Mouse (Mus musculus) heart, embryonic 15.5 days (tissue): ENCODE data around the gene Rrn3. TPM values are rescaled to one million over a fixed set of nuclear protein-coding genes. Genes with fewer than 3 reads are reported as not detected.
"Not testable (repeated sequence)": the region's sequence is repeated elsewhere in the genome, so short reads cannot be mapped to it uniquely, and the experiment has no call there.

Experiments used
- ATAC-seq: fragments of 200-750 bp; cut with Nextera tagmentation; replicated peaks from 2 replicates; pipeline ENCODE4 v1.8.0; 2017; ENCODE audit warnings: low read depth, moderate TSS enrichment; ENCODE audit not compliant: insufficient number of reproducible peaks, insufficient read depth, low FRiP score
- H3K27ac ChIP-seq: fragments of 300-500 bp; sonication (generic); 2 replicates; pipeline ENCODE4 v1.5.1; 2015; ENCODE audit warnings: mild to moderate bottlenecking, inconsistent platforms
- H3K27me3 ChIP-seq: fragments of 300-500 bp; sonication (generic); 2 replicates; pipeline ENCODE4 v1.6.1; 2015; ENCODE audit warnings: inconsistent platforms
- H3K36me3 ChIP-seq: fragments of 300-500 bp; sonication (generic); 2 replicates; pipeline ENCODE4 v1.6.1; 2015; ENCODE audit warnings: mild to moderate bottlenecking, inconsistent platforms
- H3K4me1 ChIP-seq: fragments of 300-500 bp; sonication (generic); replicated peaks from 2 replicates; pipeline ENCODE4 v1.6.1; 2015; ENCODE audit warnings: inconsistent platforms
- H3K4me2 ChIP-seq: fragments of 300-500 bp; sonication (generic); 2 replicates; pipeline ENCODE4 v1.6.1; 2015; ENCODE audit warnings: inconsistent platforms, mild to moderate bottlenecking, moderate library complexity
- H3K4me3 ChIP-seq: fragments of 300-500 bp; sonication (generic); 2 replicates; pipeline ENCODE4 v1.5.1; 2015; ENCODE audit warnings: mild to moderate bottlenecking, inconsistent platforms
- H3K9ac ChIP-seq: fragments of 300-500 bp; sonication (generic); 2 replicates; pipeline ENCODE4 v1.6.1; 2015; ENCODE audit warnings: mild to moderate bottlenecking, inconsistent platforms
- H3K9me3 ChIP-seq: fragments of 300-500 bp; sonication (generic); replicated peaks from 2 replicates; pipeline ENCODE4 v1.6.1; 2016; ENCODE audit warnings: inconsistent platforms
- WGBS: fragments of 180-500 bp; shearing (Covaris S2); methylation state at CpG from one replicate; pipeline ENCODE4 v1.1.7; 2015; ENCODE audit warnings: mixed read lengths; 5-methylcytosine and 5-hydroxymethylcytosine counted together
- polyA plus RNA-seq: library from polyadenylated mRNA; unstranded; fragments of >200 nt; fragmentation: Nextera tagmentation; extraction: Ambion mirVana; gene quantifications from 2 replicates; pipeline ENCODE4 v1.2.1, GENCODE M21; 2015

The Rrn3 gene
- polyA plus RNA-seq, 1 experiment from 2014 or later, result 47.0 TPM

DNA sequence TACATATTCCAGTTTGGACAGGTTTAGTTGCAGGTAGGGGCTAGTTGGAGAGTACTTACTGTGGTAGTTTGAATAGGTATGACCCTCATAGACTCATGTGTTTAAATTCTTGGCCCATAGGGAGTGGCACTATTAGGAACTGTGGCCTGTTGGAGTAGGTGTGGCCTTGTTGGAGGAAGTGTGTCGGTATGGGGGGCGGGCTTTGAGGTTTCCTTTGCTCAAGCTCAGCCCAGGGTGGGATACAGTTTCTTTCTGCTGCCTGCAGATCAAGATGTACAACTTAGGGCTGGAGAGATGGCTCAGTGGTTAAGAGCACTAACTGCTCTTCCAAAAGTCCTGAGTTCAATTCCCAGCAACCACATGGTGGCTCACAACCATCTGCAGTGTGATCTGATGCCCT lies 12.9 kb downstream of the Rrn3 start:
- WGBS, result 84% methylated on average over 2 of the region's 2 CpGs
- not testable (repeated sequence) for H3K4me2 ChIP-seq, H3K9me3 ChIP-seq, H3K4me3 ChIP-seq, H3K4me1 ChIP-seq, ATAC-seq, H3K27ac ChIP-seq, H3K9ac ChIP-seq, H3K27me3 ChIP-seq
- H3K36me3 ChIP-seq, result peaks cover 86% of the 10 kb centered on the region

DNA sequence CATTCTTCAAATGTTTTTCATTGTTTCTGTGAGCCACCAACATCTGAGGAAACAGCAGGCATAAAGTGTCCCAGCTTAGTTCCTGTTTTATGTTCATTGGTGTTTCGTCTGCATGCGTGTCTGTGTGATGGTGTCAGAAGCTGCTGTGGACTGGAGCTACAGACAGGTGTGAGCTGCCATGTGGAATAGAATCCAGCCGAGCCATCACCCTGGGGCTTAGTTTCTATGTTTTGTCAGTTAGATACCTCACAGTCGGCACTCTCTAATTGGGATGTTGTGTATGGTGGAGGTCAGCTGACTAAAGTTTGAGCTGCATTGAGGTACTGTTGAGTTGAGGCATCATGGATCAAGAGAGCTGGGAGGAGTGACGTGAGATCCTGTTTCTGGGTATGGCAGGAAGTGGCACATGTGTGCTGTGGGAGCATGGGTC lies 16.3 kb downstream of the Rrn3 start:
- Histone ChIP-seq H3K9ac (no peak overlapping the region), H3K4me3 (no peak overlapping the region), H3K27me3 (no peaks in the 10 kb centered on the region), H3K4me2 (no peak overlapping the region), H3K27ac (no peak overlapping the region), H3K4me1 (no peaks in the 10 kb centered on the region), H3K9me3 (no peaks in the 10 kb centered on the region), H3K36me3 (peaks cover 87% of the 10 kb centered on the region)
- no peak for ATAC-seq
- WGBS, result 90% methylated on average over 5 of the region's 5 CpGs

DNA sequence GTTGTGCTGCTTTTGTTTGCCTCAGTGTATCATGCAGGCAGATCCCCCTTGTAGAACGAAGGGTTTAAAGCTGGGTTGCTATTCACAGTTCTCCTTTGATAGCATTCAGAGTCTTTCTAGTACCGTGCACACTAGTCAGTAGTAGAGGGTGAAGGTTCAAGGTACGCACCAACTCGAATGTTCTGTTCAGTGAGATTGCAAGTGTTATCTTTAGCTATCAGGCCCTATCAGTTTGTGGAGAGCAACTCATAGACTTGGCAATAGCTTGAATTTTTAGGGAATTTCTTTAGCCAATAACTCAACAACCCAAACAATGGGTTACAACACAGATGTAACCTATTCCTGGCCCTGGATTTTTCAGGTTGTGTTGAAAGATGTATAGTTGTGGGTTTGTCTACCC lies 20.7 kb downstream of the Rrn3 start:
- ATAC-seq, result no peak
- H3K9ac ChIP-seq, result no peak overlapping the region
- H3K4me2 ChIP-seq, result no peak overlapping the region
- H3K9me3 ChIP-seq, result no peaks in the 10 kb centered on the region
- H3K36me3 ChIP-seq, result peaks cover 80% of the 10 kb centered on the region
- H3K4me3 ChIP-seq, result no peak overlapping the region
- no peaks in the 10 kb centered on the region for H3K27me3 ChIP-seq
- H3K4me1 ChIP-seq, result no peaks in the 10 kb centered on the region
- WGBS, result 90% methylated on average over 4 of the region's 4 CpGs
- H3K27ac ChIP-seq, result no peak overlapping the region

DNA sequence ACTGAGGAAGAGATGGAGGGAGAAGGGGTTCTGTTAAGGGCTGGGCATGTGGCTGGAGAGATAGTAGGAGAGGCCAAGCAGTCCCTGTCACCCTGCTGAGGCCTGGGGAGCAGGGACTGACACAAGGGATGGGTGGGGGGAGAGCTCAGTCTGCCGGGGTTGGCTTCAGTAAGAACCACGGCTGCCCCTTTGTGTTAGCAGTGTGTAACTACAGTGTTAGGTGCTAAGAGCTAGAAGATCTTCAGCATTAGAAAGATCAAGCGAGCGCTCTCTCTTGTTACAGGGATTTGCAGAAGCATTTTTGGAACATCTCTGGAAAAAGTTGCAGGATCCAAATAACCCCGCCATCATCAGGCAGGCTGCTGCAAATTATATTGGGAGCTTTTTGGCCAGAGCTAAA lies 24.2 kb downstream of the Rrn3 start:
- Histone ChIP-seq H3K9ac (no peak overlapping the region), H3K36me3 (peaks cover 81% of the 10 kb centered on the region)

GRCm38 (mm10) chr16:13807616-13808015 lies 27.1 kb downstream of the Rrn3 start:
- no peaks in the 10 kb centered on the region for H3K4me1 ChIP-seq
- no peak overlapping the region for H3K4me3 ChIP-seq
- no peak overlapping the region for H3K9ac ChIP-seq
- ATAC-seq, result no peak
- H3K36me3 ChIP-seq, result peaks cover 86% of the 10 kb centered on the region
- WGBS, result 98% methylated on average over 4 of the region's 4 CpGs
- H3K27me3 ChIP-seq, result no peaks in the 10 kb centered on the region
- no peak overlapping the region for H3K27ac ChIP-seq
- no peak overlapping the region for H3K4me2 ChIP-seq
- H3K9me3 ChIP-seq, result no peaks in the 10 kb centered on the region

More for the DNA sequence above, 24.2 kb downstream of the Rrn3 start:
- no peak for ATAC-seq
- 81% methylated on average over 5 of the region's 5 CpGs for WGBS
- Histone ChIP-seq H3K4me2 (no peak overlapping the region), H3K27ac (no peak overlapping the region), H3K4me3 (no peak overlapping the region), H3K4me1 (no peaks in the 10 kb centered on the region), H3K27me3 (no peaks in the 10 kb centered on the region), H3K9me3 (no peaks in the 10 kb centered on the region)

GRCm38 (mm10) chr16:13808410-13808809 lies 27.9 kb downstream of the Rrn3 start:
- WGBS, result 92% methylated on average over 7 of the region's 7 CpGs
- ATAC-seq, result no peak
- H3K4me1 ChIP-seq, result no peaks in the 10 kb centered on the region

GRCm38 (mm10) chr16:13812152-13812551 lies 31.6 kb downstream of the Rrn3 start:
- WGBS, result 89% methylated on average over 6 of the region's 6 CpGs
- no peak overlapping the region for H3K4me3 ChIP-seq
- ATAC-seq, result no peak

More at GRCm38 (mm10) chr16:13808410-13808809, 27.9 kb downstream of the Rrn3 start:
- Histone ChIP-seq H3K4me3 (no peak overlapping the region), H3K27ac (no peak overlapping the region), H3K27me3 (no peaks in the 10 kb centered on the region), H3K4me2 (no peak overlapping the region), H3K36me3 (peaks cover 88% of the 10 kb centered on the region), H3K9me3 (no peaks in the 10 kb centered on the region), H3K9ac (no peak overlapping the region)

DNA sequence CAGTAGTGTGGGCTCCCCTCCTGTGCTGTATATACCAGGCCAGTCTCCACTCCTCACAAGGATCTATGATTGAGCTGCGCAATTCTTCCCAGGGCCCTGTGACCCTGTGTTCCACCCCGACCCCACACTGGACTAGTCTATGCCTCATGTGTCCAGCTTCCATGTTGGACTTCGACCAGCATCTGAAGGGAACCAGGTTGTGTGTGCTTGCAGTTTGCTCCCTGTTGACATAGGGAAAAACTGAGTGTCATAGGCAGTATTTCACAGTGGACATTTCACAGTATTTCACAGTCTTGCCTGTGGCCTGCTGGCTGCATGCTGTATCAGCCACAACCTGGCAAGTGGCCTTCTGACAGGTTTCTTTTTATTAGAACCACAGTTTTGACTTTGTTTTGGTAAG lies 32.7 kb downstream of the Rrn3 start:
- Histone ChIP-seq H3K4me3 (no peak overlapping the region), H3K36me3 (peaks cover 67% of the 10 kb centered on the region), H3K9me3 (no peaks in the 10 kb centered on the region), H3K9ac (no peak overlapping the region), H3K27ac (no peak overlapping the region), H3K27me3 (no peaks in the 10 kb centered on the region), H3K4me1 (peaks cover 3% of the 10 kb centered on the region), H3K4me2 (no peak overlapping the region)
- ATAC-seq, result no peak
- WGBS, result 92% methylated on average over 3 of the region's 3 CpGs

More at GRCm38 (mm10) chr16:13812152-13812551, 31.6 kb downstream of the Rrn3 start:
- Histone ChIP-seq H3K9me3 (no peaks in the 10 kb centered on the region), H3K4me2 (no peak overlapping the region), H3K36me3 (peaks cover 73% of the 10 kb centered on the region), H3K27ac (no peak overlapping the region), H3K27me3 (no peaks in the 10 kb centered on the region), H3K4me1 (no peaks in the 10 kb centered on the region), H3K9ac (no peak overlapping the region)

DNA sequence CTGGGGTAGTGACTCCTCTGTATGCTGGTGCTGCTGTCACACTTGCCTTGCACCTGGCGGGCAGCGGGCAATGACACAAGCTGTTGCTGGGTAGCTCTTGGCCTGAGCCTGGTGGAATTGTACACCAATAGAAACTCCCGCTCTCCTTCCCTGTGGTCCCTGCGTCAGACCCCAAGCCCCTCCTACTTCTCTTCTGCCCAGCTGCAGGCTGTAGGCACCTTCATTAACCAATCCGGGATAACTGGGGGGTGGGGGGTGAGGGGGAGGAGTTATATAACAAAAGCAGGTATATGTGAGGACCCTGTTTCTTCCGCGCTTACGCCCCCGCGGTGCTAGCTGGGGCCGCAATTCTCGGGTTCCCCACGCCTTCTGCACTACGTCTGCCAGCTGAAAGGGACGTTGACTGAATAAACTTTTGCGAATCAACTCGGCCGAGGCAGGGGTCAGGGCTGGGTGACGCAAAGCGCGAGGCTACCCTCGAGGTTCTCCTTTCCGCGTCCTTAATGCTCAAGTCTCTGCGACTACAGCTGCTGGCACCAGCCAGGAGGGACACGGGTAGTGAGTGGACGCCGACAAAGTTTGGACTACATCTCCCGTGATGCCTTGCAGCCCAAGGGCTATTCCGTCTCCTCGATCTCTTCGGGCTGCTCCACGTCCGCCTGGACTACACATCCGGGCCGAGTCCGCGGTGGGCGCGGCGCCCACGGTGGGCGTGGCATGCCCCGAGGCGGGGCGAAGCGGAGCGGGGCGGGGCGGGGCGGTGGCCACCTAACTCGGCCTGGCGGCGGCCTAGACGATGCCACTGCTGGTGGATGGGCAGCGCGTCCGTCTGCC lies 38.3 kb downstream of the Rrn3 start, which contains the start of gene Ntan1:
Gene Ntan1, plus strand, starts transcription at position 286 of the 834 bp plus-strand sequence.
- Histone ChIP-seq H3K27me3 (no peaks in the 10 kb centered on the region), H3K36me3 (peaks cover 16% of the 10 kb centered on the region; the same call in 1 of the 2 replicates), H3K4me2 (peak within 1 kb of the TSS; percentile 75), H3K9me3 (no peaks in the 10 kb centered on the region), H3K9ac (peak within 1 kb of the TSS; percentile 82), H3K4me3 (peak within 1 kb of the TSS; percentile 77), H3K27ac (peak within 1 kb of the TSS; percentile 96), H3K4me1 (peaks cover 26% of the 10 kb centered on the region)
- under 1% methylated on average over 58 of the region's 58 CpGs for WGBS
- ATAC-seq, result peak; percentile 96

DNA sequence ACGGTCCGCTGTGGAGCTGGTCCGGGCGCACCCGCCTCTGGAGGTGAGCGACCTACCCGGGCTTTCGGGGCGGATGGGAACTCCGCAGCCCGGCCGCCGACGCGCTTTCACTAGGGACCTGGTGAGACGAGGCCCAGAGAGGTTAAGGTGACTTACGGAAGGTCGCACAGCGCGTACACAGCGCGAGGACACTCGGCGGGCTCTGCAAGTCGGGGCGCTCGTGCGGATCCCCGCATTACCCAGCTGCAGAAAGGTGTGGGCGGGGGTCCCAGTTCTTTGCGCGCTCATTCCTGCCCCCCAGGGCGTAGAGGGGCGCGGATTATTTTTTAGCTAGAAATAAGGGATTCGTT lies 38.9 kb downstream of the Rrn3 start:
- peak; percentile 50 for ATAC-seq

GRCm38 (mm10) chr16:13819806-13820500 lies 39.4 kb downstream of the Rrn3 start:
- Histone ChIP-seq H3K9ac (peak overlapping the region; percentile 82), H3K9me3 (no peaks in the 10 kb centered on the region), H3K4me1 (peaks cover 26% of the 10 kb centered on the region), H3K27ac (peak overlapping the region; percentile 96), H3K27me3 (no peaks in the 10 kb centered on the region), H3K36me3 (peaks cover 7% of the 10 kb centered on the region; the same call in 1 of the 2 replicates), H3K4me3 (peak overlapping the region; percentile 77), H3K4me2 (peak overlapping the region; percentile 75)
- WGBS, result 15% methylated on average over 12 of the region's 12 CpGs
- ATAC-seq, result no peak

More for the DNA sequence above, 38.9 kb downstream of the Rrn3 start:
- Histone ChIP-seq H3K4me3 (peak overlapping the region; percentile 77), H3K4me2 (peak overlapping the region; percentile 75), H3K27ac (peak overlapping the region; percentile 96), H3K27me3 (no peaks in the 10 kb centered on the region), H3K9ac (peak overlapping the region; percentile 82), H3K4me1 (peaks cover 26% of the 10 kb centered on the region), H3K9me3 (no peaks in the 10 kb centered on the region), H3K36me3 (peaks cover 12% of the 10 kb centered on the region; the same call in 1 of the 2 replicates)
- WGBS, result under 1% methylated on average over 36 of the region's 36 CpGs
